Mouse (Mus musculus): ENCODE results near the gene Gtsf1l. TPM values are rescaled to one million over a fixed set of nuclear protein-coding genes. Genes with fewer than 3 reads are reported as not detected.

The Gtsf1l gene
- not detected for total RNA-seq (2021)

DNA sequence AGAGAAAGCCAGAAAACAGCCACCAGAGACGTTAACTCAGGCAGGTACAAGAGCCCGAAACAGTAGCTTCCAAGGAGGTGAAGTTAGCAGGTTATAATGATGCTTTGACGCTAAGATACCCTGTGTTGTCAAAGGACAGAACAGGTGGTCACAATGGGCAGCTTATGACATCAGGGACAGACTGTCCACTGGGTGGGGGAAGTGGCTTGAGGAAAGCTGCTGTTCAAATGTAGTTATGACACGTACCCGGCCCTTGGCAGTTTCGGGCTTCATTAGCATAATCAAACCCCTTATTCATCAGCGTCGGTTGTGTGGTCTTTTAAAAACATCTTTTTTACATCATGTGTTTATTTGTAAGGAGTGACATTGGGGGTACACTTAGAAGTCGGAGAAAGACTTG lies at the start of gene Gtsf1l:
Gene Gtsf1l (minus strand): TSS at position 128 of the 400 bp plus-strand sequence.
- no peak for DNase-seq
- intact Hi-C loops (cut with DNase I) = no loop called here

DNA sequence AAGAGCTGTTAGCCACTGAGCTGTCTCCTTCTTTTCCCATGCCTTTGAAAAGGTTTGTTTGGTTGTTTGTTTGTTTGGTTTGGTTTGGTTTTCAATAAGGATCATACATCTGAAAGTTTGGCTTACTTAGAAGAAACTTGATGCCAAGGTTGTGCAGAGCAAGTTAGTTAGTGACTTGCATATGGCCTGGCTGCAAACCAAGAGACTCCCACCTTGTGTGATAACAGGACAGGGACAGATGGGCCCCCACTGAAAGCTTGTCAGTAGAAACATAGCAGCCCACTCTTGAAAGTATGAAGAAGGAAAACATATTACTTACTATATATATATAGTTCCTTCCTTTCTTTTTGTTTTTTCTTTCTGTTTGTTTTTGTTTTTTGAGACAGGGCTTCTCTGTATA lies 49.3 kb upstream of the Gtsf1l start:
- intact Hi-C loops (cut with DNase I) = no loop called here

DNA sequence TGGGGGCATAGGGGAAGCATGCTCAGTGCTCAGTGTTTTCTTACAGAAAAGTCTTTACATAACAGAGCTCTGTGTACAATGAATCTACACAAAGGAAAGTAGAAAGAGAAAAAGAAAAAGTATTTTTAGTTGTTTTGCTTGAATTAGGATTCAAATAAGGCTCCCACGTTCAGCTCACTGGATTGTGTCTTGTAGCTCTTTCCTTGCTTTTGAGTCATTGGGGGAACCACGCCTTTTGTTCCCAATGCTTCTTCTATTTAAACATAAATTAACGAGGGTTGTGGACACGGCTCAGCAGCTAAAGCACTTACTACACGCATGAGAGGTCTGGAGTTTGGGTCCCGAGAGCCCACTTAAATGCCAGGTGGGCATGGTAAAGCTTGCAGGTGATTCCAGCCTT lies 48.3 kb upstream of the Gtsf1l start:
- no peak for DNase-seq
- intact Hi-C loops (cut with DNase I) = no loop called here

More for the DNA sequence above, 49.3 kb upstream of the Gtsf1l start:
- DNase-seq = no peak

DNA sequence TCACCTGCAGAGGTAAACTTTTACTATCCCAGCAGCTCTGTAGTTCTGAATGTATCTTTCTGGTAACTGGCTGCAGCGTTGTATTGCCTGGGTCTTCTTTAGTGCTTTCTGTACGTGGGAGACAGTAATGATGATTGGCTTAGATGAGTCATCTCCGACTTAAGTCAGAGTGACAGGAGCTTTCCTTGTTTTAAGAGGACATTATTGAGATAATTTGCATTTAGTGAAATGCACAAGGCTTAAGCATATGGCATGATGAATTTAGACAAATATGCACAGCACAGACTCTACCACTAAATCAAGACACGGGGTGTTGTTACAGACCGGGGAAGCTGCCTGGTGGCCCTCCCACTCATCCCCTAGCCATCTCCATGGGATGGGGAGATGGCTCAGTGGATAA lies 44.7 kb upstream of the Gtsf1l start:
- DNase-seq = no peak
- intact Hi-C loops (cut with DNase I) = no loop called here

DNA sequence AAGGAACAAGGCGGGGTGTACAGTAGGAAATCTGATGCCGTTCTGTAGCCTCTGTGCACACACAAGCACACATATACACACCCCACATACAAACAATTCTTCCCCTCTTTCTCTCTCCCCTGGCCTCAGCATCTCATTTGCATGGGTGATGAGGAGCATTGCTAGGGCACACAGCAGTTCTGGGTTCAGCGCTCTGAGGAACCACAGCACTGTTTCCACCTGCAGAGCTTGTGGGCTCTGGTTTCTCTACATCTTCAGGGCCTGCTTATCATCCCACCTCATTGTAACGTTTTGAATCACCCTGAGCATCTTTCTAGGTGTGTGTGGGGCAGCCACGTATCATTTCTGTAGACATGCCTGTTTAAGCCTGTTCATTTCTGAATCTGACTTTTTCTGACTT lies 43.2 kb upstream of the Gtsf1l start:
- intact Hi-C loops (cut with DNase I) = no loop called here
- no peak for DNase-seq

DNA sequence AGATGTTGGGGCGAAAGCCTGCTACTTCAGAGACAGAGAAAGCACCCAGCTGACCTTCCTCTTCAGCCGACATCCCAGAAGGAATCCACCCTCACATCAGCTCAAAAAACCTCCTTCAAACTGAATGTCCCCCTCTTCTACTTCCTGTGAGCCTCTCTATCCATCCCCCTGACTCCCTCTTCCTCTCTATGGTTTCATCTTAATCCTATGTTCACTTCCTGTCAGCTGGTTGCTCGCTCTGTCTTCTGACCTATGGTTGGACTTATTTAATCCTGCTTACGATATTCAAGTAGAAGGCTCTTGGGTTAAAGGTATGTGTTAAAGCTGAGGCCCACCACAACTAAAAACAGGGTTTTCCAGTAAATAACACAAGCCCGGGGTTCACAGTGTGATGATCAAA lies 35.8 kb upstream of the Gtsf1l start:
- intact Hi-C loops (cut with DNase I) = no loop called here
- DNase-seq = no peak

DNA sequence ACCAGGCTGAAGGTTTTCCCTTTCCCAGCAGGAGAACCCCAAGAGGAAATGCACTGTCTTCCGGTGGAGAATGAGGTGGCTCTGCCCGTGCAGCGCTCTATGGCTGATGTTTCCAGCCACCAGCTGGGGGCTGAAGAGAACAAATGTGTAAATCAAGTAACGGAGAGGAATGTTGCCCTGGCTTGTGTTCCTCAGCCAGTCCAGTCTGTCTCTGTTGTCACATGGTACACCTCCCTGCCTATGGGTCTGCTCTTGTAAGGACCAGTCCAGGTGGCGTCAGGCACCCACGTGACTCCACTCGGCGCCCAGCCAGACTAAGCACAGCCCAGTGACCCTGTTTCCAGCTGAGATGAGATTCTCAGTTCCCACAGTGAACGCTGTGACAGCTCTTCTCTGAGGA lies 34.7 kb upstream of the Gtsf1l start:
- DNase-seq = peak; percentile 66 to 75
- intact Hi-C loops (cut with DNase I) = no loop called here

DNA sequence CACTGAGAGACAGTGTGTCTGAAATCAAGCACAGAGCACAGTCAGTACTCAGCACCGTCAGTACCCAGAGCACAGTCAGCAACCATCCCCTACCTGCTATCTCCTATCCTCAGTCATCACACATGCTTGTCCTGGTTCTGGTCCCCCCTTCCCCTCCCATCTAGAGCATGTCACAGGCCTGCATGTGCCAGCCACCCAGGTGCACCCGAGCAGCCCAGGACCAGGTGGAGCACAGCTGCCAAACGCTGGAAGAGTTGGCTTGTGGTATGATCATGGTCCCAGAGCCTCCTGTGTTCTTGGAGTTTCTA lies 33.7 kb upstream of the Gtsf1l start:
- no peak for DNase-seq
- intact Hi-C loops (cut with DNase I) = no loop called here

DNA sequence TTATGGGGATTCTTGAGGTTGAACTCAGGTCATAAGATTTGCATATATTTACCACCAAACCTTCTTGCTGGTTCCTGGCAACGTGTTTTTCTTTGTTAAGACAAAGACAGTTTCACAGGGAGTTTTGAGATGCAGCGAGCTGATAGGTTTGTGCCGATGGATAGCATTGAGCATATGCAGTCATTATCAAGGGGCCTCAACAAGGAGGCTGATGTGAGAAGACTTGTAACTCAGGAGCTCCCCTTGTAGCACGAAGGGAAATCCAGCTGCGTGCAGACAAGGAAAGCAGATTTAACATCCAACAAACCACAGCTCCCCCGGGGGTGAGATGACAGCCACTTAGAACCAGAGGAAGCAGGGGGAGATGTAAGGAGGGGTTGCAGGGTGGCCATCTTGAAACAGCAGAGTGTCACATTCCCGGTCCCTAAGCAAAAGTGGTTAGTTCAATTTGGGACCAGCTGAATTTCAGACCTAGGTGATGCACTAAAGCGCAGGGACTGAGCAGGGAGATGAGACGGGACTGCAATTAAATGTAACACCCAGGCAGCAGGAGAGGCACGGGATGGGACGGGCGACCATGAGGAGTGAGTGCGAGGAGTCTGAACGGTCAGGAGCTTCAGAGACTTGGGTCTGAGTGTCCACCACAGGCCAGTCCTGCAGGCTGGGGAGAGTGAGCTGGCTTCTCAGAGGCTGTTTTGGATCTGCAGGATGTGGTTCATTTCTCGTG lies 33.1 kb upstream of the Gtsf1l start:
- no peak for DNase-seq
- intact Hi-C loops (cut with DNase I) = no loop called here

DNA sequence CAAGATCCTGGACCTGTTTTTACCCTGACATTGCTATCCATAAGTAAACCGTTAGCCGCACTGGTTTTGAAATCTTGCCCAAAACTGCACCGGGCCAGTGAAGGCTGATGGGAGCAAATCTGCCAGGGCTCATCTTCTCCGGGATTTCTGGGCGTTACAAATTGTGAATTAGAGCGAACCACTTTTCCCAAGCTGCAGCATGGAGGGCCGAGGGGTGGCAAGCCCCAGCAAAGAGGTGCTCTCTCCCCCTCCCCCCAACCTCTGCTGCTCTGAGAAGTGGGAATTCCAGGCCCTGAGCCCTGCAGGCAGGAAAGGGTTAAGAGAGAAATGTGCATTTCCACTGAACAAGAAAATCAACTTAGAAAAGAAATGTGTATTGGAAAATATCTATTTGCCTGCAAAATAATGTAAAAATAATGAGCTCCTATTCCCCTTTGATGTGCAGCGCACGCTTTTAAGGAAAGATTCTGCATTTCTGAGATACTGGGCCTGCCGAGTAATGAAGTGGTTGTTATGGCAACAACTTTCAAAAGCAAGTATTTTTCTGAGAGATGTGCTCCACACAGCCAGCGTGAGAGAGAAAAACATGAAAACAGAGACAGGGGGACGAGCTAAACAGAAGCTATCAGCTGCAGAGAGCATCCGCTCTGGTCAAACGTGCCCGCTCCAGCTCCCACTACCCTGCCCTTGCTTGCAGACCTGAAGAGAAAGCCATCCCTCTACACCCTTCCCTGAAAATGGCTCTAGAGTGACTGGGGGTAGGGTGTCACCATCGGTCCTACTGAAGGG lies 24.0 kb upstream of the Gtsf1l start:
- DNase-seq = no peak
- intact Hi-C loops (cut with DNase I) = no loop called here

DNA sequence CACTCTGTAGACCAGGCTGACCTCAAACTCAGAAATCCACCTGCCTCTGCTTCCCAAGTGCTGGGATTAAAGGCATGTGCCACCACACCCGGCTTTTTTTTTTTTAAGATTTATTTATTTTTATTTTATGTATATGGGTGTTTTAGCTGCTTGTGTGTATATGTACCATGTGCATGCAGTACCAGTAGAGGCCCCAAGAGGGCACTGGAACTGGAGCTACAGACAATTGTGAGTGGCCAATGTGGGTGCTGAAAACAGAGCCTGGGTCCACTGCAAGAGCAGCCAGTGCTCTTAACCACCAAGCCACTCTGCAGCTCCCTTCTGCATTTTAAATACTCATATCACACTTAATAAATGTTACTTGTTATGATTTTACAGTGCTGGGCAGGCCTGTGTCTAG lies 23.1 kb upstream of the Gtsf1l start:
- DNase-seq = no peak
- intact Hi-C loops (cut with DNase I) = no loop called here

DNA sequence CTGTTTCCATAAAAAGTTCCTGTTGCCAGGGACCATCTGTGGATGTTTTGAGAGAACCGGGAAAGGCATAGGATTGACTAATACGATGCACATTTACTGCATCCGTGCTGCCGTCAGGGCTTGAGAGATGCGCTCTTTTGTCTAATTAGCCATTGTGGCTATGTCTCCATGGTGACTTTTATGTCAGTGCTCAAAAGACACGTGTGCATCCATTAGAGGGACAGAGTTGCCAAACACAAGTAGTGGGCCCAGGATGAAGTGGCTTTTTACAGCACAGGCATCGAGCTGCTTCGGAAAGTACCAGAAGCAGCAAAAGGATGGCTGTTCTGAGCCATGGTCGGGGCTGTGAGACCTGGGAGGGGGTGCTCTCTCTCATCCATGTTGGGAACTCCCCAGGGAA lies 20.7 kb upstream of the Gtsf1l start:
- intact Hi-C loops (cut with DNase I) = no loop called here
- DNase-seq = no peak

DNA sequence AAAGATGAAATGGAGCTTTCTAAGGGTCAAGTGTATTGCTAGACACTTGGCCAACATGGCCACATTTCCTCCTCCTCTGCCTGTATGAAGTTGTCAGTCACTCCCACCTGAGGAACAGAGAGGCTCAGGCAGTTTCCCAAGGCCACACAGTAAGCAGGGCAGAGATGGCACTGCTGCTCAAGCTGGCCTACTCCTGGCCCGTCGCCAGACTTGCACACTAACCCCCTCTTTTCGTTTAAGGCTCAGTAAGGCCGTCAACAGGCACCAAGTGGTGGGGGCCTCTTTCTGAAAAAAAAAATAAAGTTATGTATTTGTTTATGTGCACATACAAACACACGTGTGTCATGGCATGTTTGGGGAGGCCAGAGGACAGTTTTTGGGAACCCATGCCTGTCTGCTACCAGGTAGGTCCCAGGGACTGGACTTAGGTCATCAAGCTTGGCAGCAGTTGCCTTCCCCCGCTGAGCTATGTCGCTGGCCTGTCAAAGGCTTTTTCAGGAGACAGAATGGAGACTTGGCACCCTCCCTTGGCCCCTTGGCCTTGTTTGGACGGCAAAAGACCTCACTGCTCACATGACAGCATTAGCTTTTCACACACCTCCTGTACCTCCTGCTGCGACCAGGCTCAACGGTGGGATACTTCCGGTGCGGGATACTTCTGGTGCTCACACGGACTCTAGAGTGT lies 16.6 kb upstream of the Gtsf1l start:
- intact Hi-C loops (cut with DNase I) = loop anchor here (5.0 kb wide), 1 partner anchor 98 kb away; the partner anchor contains the start of gene Tox2
- peak; percentile 20 to 28 for DNase-seq

DNA sequence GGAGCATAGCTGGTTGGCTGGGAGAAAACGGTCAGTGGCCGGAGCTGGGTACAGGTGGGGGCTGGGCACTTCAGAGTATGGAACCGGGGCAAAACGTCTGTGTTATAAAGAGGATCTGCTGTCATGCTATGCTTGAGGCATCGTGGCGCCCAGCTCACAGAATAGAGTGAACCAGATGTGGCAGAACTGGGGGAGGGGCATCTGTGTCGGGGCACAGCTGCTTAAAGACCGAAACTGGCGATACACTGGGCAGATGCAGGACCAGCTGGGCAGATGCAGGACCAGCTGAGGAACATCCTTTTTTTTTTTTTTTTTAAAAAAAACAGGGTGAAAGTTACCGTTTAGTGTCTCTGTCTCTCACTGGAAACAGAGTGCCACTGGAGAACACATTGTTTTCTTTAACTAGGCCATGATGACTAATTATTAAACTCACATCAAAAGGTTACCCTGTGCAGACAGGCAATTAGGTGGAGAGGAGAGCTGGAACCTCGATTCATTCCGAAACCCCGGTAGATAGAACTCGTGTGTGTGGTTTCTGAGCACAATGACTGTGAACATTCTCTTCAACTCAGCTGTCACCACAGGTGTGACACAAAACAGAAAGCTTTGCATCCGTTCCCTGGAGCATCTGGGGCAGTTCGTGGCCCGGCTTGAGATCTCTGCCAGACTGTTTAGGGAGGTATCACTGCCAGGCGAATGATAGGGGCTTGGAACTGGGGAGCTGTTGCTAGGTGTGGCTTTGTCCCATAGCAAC lies 15.4 kb upstream of the Gtsf1l start:
- peak in 1 of 2 experiments; percentile 16 for DNase-seq
- intact Hi-C loops (cut with DNase I) = loop anchor here (5.0 kb wide), 1 partner anchor 99 kb away; the partner anchor contains the start of gene Tox2

DNA sequence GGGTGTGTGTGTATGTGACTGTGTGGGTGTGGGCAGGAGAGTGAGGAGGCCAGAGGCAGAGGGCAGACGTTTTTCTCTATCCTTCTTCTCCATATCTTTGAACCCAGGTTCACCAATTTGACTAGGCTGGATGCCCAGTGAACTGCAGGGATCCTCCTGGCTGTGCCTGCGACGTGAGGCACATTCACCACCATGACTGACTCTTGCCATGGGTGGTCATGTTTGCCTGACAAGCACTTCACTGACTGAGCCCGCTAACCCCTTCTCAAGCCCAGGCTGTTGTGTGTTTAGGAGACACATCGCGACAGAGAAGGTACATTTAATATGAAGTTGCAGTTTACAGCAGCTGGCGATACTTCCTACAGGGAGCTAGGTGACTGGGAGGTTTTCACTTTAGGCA lies 14.6 kb upstream of the Gtsf1l start:
- intact Hi-C loops (cut with DNase I) = loop anchor here (5.0 kb wide), 1 partner anchor 100 kb away; the partner anchor contains the start of gene Tox2
- DNase-seq = no peak

DNA sequence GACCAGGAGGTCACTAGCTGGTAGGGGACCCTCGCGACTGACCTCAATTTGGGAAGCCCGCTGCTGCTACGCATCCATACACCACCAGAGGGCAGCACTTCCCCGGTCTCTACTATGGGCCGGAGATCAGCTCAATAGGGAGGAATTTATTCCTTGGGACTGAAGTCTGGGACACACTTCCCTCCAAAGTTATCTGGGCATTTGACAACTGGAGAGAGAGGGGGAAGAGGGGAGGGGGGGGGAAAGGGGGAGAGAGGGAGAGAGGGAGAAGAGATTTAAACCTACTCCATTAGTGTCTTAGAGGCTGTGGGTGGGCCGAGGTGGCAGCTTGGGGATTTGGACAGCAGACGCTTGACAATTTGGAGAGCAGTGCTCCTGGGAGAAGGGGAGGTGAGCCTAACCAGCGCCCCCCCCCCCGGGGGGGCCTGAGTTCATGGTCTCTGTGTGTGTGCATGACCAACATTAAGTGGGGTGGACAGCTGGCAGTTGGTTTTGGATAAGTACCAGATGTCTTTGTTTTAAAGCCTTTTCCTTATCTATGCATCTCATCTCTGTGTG lies 14.1 kb upstream of the Gtsf1l start:
- intact Hi-C loops (cut with DNase I) = loop anchor here (1.0 to 5.0 kb wide), 3 partner anchors 101 to 300 kb away; partner anchors contain the start of gene Tox2
- DNase-seq = peak; percentile 74 to 81

DNA sequence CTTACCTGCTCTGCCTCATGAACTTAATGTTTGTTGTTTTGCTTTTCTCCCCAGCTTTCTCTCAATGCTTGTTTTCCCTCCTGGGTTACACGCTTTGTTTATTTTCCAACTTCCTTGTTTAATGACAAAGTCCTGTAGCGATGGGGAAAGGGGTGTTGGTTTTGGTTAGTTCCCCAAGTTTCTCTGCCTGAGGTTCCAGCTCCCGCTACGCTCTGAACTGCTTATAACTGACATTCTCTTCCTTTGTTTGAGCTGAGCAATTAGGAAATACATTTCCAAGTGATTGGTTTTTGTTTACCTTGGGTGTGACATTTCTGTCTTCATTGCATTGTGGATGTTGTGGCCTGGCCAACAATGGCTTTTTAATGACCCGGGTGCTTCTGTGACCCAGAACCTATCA lies 12.9 kb upstream of the Gtsf1l start:
- no peak for DNase-seq
- intact Hi-C loops (cut with DNase I) = loop anchor here (5.0 kb wide), 1 partner anchor 102 kb away; the partner anchor contains the start of gene Tox2

DNA sequence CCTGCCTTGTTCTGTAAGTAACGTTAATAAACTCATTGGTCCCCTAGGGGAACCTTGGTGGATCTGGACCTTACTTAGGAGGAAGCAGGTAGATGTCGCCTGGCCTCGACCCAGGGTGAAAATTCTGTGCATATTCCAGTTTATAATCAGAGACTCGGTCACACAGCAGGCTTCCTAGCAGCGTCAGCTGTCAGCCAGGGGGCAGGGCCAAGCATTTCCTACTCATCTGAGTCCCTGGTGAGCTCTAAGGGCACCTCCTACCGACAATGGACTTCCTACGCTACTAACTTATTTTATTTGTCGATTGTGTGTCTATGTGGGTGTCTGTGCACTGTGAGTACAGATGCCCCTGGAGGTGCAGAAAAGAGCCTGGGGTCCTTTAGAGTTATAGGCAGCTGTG lies 12.3 kb upstream of the Gtsf1l start:
- DNase-seq = no peak

DNA sequence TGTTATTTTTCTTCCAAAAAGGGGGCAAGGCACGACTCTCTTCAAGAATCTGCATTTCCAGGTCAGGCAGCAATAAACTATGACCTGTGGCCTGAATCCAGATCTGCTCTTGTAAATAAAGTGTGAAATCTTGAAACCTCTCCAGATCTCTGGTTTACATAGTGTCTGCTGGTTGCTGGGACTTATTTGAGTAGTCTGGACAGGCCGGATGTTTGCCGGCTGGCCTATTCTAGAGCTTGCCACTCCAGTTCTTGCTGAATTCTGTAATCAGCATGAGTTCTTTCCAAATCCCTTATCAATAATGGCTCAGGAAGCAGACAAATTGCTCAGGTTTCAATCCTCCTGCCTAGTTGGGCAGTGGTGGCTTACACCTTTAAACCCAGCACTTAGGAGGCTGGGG lies 8.1 kb upstream of the Gtsf1l start:
- intact Hi-C loops (cut with DNase I) = no loop called here
- DNase-seq = no peak

More for the DNA sequence above, 12.3 kb upstream of the Gtsf1l start:
- intact Hi-C loops (cut with DNase I) = loop anchor here (5.0 kb wide), 1 partner anchor 102 kb away; the partner anchor contains the start of gene Tox2

DNA sequence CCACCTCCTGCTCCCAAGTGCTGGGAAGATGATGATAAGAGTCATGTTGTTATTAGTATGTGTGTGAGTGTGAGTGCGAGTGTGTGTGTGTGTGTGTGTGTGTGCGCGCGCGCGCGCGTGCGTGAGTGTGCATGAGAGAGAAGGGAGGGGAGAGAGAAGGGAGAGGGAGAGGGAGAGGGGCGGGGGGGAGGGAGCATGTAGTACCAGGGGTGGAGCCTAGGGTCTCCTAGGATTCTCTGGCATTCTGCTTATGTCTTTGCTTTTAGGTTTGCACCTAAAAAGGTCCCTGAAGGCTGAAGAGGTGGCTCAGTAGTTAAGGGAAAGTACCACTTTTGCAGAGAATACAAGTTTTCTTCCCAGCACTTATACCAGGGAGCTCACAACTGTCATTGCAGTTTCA lies 7.3 kb upstream of the Gtsf1l start:
- no peak for DNase-seq
- intact Hi-C loops (cut with DNase I) = no loop called here

Data from heart, postnatal 10 days (tissue).